Mouse (Mus musculus): ENCODE data around the gene Lnx2. TPM values are rescaled to one million over a fixed set of nuclear protein-coding genes. Genes with fewer than 3 reads are reported as not detected.
A peak's percentile ranks its signal among the peaks of the same experiment; 100 is the strongest.

Lnx2 gene
- total and polyA plus RNA-seq, 2 experiments: 11.0 to 19.7 TPM

DNA sequence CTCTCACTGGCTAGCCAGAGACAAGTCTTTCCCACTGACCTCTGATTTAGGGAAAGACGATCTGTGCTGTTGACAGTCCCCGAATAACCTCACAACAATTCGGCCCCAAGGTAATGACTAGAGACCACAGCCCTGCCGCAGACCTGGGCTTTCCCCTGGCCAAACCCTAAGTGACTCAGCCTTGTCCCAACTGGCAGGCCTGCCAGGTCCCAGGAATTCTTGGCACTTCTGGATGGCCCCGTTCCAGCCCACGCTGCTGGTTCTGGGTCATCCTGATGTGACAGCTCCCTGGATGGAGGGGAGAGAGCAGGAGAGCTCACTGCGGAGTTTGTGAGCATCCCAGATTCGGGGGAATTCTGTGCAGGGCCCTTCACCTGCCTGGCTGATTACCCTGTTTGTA, 82.9 kb downstream of the Lnx2 start:
- peak; percentile 66 for DNase-seq (ENCODE audit: extremely low read depth, low read depth, low spot score)
- no peak for TF ChIP-seq POLR2A (IDR thresholded peaks at IDR 0.05; ENCODE audit: extremely low read depth, insufficient read depth, low read length)
- no peak overlapping the region for H3K9ac ChIP-seq (ENCODE audit: low read depth, low read length)
- H3K27me3 ChIP-seq (ENCODE audit: control insufficient read depth, insufficient read depth, low read length): no peaks in the 10 kb centered on the region
- H3K36me3 ChIP-seq (ENCODE audit: control insufficient read depth, insufficient read depth, low read length): no peaks in the 10 kb centered on the region
- H3K4me1 ChIP-seq (ENCODE audit: control insufficient read depth, insufficient read depth, low read length): peaks cover 3% of the 10 kb centered on the region
- H3K27ac ChIP-seq (replicated peaks; ENCODE audit: insufficient read depth, low read depth, low read length): no peak overlapping the region
- WGBS: 28% methylated on average over 8 of the region's 8 CpGs
- no peaks in the 10 kb centered on the region for H3K79me2 ChIP-seq (ENCODE audit: control insufficient read depth, insufficient read depth, low read length)
- H3K4me3 ChIP-seq (ENCODE audit: insufficient read depth, low read depth, low read length): no peak overlapping the region

DNA sequence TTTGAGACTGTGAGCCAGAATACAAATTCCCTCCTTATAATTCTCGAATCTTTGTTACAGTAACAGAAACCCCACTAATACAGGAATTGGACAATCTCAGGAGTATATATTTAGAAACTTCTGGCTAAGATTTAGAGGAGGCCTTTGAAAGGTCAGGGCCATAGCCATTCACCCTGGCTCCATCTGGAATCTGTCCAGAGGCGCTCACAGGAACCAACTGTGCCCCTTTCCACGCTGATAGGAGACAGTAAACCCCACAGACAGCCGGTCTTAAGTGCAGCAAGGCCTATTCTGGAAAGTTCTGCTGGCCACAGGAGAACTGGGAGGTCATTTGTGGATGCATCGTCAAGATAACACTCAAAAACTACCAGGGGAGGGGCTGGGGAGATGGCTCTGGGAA, 87.3 kb downstream of the Lnx2 start:
- H3K27ac ChIP-seq (replicated peaks; ENCODE audit: insufficient read depth, low read depth, low read length): no peak overlapping the region
- no peaks in the 10 kb centered on the region for H3K79me2 ChIP-seq (ENCODE audit: control insufficient read depth, insufficient read depth, low read length)
- H3K9ac ChIP-seq (ENCODE audit: low read depth, low read length): no peak overlapping the region
- 55% methylated on average over 5 of the region's 5 CpGs for WGBS
- H3K27me3 ChIP-seq (ENCODE audit: control insufficient read depth, insufficient read depth, low read length): no peaks in the 10 kb centered on the region
- no peak overlapping the region for H3K4me3 ChIP-seq (ENCODE audit: insufficient read depth, low read depth, low read length)
- DNase-seq (ENCODE audit: extremely low read depth, low read depth, low spot score): no peak
- no peaks in the 10 kb centered on the region for H3K36me3 ChIP-seq (ENCODE audit: control insufficient read depth, insufficient read depth, low read length)
- H3K4me1 ChIP-seq (ENCODE audit: control insufficient read depth, insufficient read depth, low read length): peaks cover 3% of the 10 kb centered on the region
- TF ChIP-seq POLR2A (IDR thresholded peaks at IDR 0.05; ENCODE audit: extremely low read depth, insufficient read depth, low read length) (no peak), CTCF (IDR thresholded peaks at IDR 0.05; ENCODE audit: low read depth, low read length) (no peak)

- Histone ChIP-seq H3K9ac (ENCODE audit: low read depth, low read length) (no peak overlapping the region), H3K27me3 (ENCODE audit: control insufficient read depth, insufficient read depth, low read length) (no peaks in the 10 kb centered on the region), H3K27ac (replicated peaks; ENCODE audit: insufficient read depth, low read depth, low read length) (no peak overlapping the region), H3K4me3 (ENCODE audit: insufficient read depth, low read depth, low read length) (no peak overlapping the region), H3K4me1 (ENCODE audit: control insufficient read depth, insufficient read depth, low read length) (no peaks in the 10 kb centered on the region), H3K79me2 (ENCODE audit: control insufficient read depth, insufficient read depth, low read length) (no peaks in the 10 kb centered on the region), H3K36me3 (ENCODE audit: control insufficient read depth, insufficient read depth, low read length) (no peaks in the 10 kb centered on the region)
- no peak for DNase-seq (ENCODE audit: extremely low read depth, low read depth, low spot score)
- no peak for TF ChIP-seq CTCF (IDR thresholded peaks at IDR 0.05; ENCODE audit: low read depth, low read length)
- TF ChIP-seq POLR2A (IDR thresholded peaks at IDR 0.05; ENCODE audit: extremely low read depth, insufficient read depth, low read length): no peak
- 74% methylated on average over 10 of the region's 10 CpGs for WGBS
These were observed 88.8 kb downstream of the Lnx2 start for GRCm38 (mm10) chr5:146987588-146987987.

DNA sequence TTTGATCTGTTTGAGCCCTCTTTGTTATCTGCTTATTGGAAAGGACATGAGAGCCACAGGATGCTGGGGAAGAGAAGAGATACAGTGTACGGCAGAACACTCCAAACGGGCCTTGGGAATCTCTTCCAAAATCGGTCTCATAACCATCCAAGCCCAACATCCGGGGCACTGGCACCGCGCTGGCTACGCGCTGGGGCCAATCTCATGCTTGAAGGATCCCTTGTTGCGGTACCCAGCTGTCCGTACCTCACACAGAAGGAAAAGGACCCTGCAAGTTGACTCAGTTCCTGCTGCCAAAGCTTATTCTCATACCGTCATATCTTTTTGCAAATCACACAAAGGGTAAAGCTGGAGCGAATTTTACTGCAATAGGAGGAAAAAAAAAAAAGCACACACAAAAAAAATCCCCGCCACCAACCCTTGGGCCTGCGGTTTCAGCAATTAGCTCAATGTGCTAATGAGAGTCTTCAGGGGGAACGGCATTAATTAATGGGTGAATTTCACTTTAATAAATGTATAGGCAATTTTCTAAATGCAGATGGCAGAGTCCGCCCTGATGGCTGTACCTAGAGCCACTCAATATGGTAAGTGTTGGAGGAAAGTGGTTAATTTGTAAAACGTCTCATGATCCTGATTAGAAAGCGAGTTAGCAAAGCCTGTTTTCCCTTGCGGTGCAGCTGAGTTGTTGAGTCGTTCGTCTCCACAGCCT, 90.5 kb downstream of the Lnx2 start:
- no peak overlapping the region for H3K4me3 ChIP-seq (ENCODE audit: insufficient read depth, low read depth, low read length)
- 86% methylated on average over 21 of the region's 21 CpGs for WGBS
- H3K27me3 ChIP-seq (ENCODE audit: control insufficient read depth, insufficient read depth, low read length): no peaks in the 10 kb centered on the region
- DNase-seq (ENCODE audit: extremely low read depth, low read depth, low spot score): no peak
- TF ChIP-seq POLR2A (IDR thresholded peaks at IDR 0.05; ENCODE audit: extremely low read depth, insufficient read depth, low read length): no peak
- no peak for TF ChIP-seq CTCF (IDR thresholded peaks at IDR 0.05; ENCODE audit: low read depth, low read length)
- H3K36me3 ChIP-seq (ENCODE audit: control insufficient read depth, insufficient read depth, low read length): no peaks in the 10 kb centered on the region
- no peaks in the 10 kb centered on the region for H3K79me2 ChIP-seq (ENCODE audit: control insufficient read depth, insufficient read depth, low read length)
- H3K4me1 ChIP-seq (ENCODE audit: control insufficient read depth, insufficient read depth, low read length): peaks cover 9% of the 10 kb centered on the region
- H3K9ac ChIP-seq (ENCODE audit: low read depth, low read length): no peak overlapping the region
- H3K27ac ChIP-seq (replicated peaks; ENCODE audit: insufficient read depth, low read depth, low read length): no peak overlapping the region

DNA sequence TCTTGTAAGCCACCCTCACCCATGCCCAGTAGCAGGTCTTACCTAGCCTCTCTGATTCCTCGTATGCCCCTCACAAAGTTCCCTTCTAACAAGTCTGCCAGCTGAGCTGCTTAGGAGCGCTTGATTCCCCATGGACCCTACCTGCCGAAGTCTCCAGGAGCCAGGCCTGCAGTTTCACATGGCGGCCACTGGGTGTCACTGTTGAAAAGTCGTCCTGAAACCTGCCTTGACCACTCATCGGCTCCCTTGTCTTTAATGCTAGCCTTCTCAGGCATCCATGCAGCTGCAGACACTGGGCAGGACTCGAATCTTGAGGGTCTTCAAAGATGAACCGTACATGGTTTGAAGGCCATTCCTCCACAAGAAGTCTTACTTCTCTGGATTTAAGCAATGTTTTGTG, 93.2 kb downstream of the Lnx2 start:
- H3K9ac ChIP-seq (ENCODE audit: low read depth, low read length): no peak overlapping the region
- H3K4me1 ChIP-seq (ENCODE audit: control insufficient read depth, insufficient read depth, low read length): peaks cover 10% of the 10 kb centered on the region
- no peak overlapping the region for H3K4me3 ChIP-seq (ENCODE audit: insufficient read depth, low read depth, low read length)
- H3K27ac ChIP-seq (replicated peaks; ENCODE audit: insufficient read depth, low read depth, low read length): no peak overlapping the region
- H3K36me3 ChIP-seq (ENCODE audit: control insufficient read depth, insufficient read depth, low read length): no peaks in the 10 kb centered on the region
- WGBS: 6% methylated on average over 8 of the region's 8 CpGs
- DNase-seq (ENCODE audit: extremely low read depth, low read depth, low spot score): peak; percentile 48
- no peaks in the 10 kb centered on the region for H3K27me3 ChIP-seq (ENCODE audit: control insufficient read depth, insufficient read depth, low read length)
- TF ChIP-seq POLR2A (IDR thresholded peaks at IDR 0.05; ENCODE audit: extremely low read depth, insufficient read depth, low read length) (no peak), CTCF (IDR thresholded peaks at IDR 0.05; ENCODE audit: low read depth, low read length) (peak; percentile 95)
- H3K79me2 ChIP-seq (ENCODE audit: control insufficient read depth, insufficient read depth, low read length): no peaks in the 10 kb centered on the region

GRCm38 (mm10) chr5:146981376-146981775, 95.0 kb downstream of the Lnx2 start:
- peak overlapping the region; percentile 15; the same call in 1 of the 2 replicates for H3K9ac ChIP-seq (ENCODE audit: low read depth, low read length)
- peak overlapping the region; percentile 77 for H3K27ac ChIP-seq (replicated peaks; ENCODE audit: insufficient read depth, low read depth, low read length)
- H3K27me3 ChIP-seq (ENCODE audit: control insufficient read depth, insufficient read depth, low read length): no peaks in the 10 kb centered on the region
- H3K4me1 ChIP-seq (ENCODE audit: control insufficient read depth, insufficient read depth, low read length): peaks cover 14% of the 10 kb centered on the region
- no peak for TF ChIP-seq CTCF (IDR thresholded peaks at IDR 0.05; ENCODE audit: low read depth, low read length)
- TF ChIP-seq POLR2A (IDR thresholded peaks at IDR 0.05; ENCODE audit: extremely low read depth, insufficient read depth, low read length): no peak
- WGBS: 22% methylated on average over 6 of the region's 6 CpGs
- H3K79me2 ChIP-seq (ENCODE audit: control insufficient read depth, insufficient read depth, low read length): no peaks in the 10 kb centered on the region
- no peaks in the 10 kb centered on the region for H3K36me3 ChIP-seq (ENCODE audit: control insufficient read depth, insufficient read depth, low read length)
- peak; percentile 90 for DNase-seq (ENCODE audit: extremely low read depth, low read depth, low spot score)
- H3K4me3 ChIP-seq (ENCODE audit: insufficient read depth, low read depth, low read length): no peak overlapping the region
